Mouse (Mus musculus) kidney, adult 8-10 months (tissue): ENCODE results near the gene Ankrd2.

Source experiments
- DNase-seq, 2 experiments: peaks; one replicate each; pipeline ENCODE4 v3.0.0; 2022

Gene Ankrd2

DNA sequence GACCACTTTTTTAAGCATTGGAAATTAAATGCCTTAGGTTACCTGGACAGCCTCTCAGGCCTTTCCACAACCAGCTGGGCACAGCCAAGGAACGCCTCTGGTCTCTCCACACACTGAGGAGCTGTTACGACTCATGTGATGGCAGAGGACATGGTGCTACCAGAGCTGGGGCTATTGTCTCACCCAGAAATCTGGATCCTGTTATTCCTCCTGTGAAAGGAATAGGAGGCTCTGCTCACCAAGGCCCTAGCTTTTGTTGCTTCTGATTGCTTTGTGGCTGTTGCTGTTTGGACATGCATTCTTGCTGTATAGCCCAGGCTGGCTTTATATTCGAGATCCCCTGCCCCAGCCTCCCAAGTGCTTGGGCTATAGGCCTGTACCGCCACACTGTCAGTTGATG lies 19.5 kb upstream of the Ankrd2 start:
- DNase-seq, result no peak

DNA sequence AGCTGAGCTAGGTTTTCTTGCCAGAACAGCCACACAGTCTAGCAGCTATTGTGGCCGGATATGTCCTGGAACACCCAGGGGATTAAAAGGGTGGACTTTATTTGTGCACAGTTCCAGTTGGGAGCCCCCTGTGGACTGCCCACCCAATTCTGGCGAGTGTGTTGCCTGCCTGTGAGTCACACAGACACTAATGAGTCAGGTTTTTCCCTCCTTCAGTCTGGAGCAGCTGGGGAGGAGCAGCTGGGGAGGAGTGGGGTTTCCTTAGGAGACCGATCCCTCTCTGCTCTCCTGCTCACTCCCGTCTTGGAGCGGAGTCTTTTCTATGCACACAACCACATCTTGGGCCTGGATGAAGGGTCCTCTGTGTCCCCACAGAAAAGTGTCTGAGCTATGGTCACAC lies 19.0 kb upstream of the Ankrd2 start:
- DNase-seq, result no peak

DNA sequence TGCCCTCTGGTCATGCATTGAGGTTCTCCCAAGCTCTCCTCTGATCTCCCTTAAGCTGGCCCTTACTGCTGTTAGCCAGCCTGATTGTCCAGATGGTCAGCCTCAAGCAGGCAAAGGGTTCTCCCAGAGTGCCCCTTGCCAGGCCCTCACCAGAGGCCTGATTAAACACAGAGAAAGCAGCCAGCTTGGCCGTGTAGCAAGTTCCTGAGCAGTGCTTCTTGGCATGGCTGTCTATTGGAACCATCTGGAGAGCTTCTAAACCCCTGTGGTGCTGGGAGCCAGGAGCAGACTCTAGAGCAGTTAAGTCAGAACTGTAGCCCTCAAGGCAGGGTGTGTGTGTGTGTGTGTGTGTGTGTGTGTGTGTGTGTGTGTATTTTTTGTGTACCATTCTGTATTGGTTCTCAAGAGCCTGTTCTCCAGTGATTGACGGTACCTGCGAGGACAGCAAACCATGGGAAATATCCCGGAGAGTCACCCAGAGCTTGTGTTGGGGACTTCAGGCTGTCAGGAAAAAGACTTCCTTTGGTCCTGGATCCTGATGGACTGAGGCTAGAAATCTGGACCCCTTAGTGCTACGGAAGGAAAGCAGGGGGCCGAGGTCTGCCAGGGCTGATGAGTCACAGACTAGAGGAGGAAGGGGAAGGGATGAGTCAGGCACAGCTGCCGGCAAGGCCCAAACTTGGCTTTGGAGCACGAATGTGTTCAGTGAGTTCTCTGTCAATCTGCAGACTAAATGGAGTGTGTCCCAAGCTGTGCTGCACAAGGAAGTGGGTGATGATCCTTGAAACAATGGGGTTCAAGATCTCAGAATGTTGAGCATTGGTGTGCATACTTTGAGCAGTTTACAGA lies 18.2 kb upstream of the Ankrd2 start:
- no peak for DNase-seq

- DNase-seq, result no peak
Observed at GRCm38 (mm10) chr19:42019011-42019522, 16.7 kb upstream of the Ankrd2 start.

GRCm38 (mm10) chr19:42021681-42022541 lies 13.9 kb upstream of the Ankrd2 start:
- no peak for DNase-seq

DNA sequence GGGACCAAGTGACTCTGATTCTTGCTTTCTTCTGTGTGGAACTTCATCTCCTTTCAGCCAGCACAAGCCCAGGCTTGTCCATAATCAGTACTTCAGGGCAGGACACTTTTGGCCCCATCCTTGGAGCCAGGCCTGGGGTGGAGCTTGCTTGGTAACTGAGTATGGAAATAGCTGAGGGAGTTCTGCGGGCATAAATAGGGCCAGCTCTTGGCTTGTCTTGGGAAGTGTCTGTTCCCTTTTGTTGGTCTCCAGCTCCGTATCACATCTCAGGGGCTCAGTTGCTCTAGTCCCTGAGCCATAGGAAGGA lies 13.3 kb upstream of the Ankrd2 start:
- DNase-seq, result no peak

GRCm38 (mm10) chr19:42026158-42026557 lies 9.6 kb upstream of the Ankrd2 start:
- peak; percentile 64 to 88 for DNase-seq

- DNase-seq, result no peak
Observed at GRCm38 (mm10) chr19:42031112-42031511, 4.7 kb upstream of the Ankrd2 start.

GRCm38 (mm10) chr19:42033611-42034010 lies 2.2 kb upstream of the Ankrd2 start:
- no peak for DNase-seq

DNA sequence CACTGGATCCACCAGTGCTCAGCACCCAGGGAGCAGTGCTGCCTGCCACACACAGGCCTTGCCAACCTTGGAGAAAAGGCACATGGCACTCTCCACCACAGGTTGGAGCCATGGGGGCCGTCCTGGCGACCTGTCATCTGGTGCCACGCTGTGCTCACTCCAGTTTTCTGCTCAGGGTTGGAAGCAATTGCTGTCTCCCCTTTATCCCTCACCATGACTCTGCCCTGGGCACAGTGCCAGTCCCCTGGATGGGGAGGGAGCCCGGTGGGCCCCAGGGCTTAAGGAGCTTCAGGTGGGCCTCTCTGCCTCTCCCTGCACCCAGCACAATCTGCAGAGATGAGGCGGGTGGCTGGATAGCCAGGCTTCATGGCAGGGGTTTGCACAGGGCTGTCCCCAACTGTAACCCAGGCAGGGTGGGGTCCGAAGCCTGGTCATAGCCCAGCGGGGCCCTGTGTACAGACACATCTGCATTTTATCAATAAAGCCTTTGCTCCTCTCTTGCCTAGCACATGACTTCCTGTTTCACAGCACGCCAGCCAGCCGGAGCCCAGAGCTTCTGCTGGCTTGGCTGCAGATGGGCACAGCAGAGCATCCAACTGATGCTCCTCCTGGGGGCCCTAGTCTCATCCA lies 1.5 kb upstream of the Ankrd2 start:
- no peak for DNase-seq

DNA sequence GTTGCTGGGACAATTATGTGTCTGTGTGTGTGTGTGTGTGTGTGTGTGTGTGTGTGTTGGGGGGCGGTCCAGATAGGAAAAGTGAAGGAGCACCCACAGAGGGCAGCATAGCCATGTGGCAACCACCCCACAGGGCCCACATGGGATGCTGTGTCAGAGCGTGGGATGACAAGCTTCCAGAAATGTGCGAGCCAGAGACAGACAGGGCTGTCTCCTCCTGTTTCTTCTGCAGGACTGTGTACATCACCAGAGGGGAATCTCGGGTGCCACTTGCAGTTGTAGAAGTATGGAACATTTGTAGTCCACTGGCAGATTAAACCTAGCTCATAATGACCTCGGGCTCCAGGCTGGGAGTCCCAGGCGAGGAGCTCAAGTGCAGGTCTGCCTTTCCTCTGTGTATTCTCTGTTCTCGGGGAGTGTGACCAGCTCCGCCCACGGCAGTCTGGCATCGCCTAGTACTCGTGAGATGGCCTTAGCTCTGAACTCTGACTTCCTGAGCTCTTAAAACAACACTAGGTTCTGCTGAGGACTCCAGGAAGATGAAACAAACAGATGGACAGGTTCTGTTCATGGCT lies 832 bp upstream of the Ankrd2 start:
- no peak for DNase-seq

- DNase-seq, result no peak
Observed at GRCm38 (mm10) chr19:42036357-42036756, 557 bp downstream of the Ankrd2 start.

DNA sequence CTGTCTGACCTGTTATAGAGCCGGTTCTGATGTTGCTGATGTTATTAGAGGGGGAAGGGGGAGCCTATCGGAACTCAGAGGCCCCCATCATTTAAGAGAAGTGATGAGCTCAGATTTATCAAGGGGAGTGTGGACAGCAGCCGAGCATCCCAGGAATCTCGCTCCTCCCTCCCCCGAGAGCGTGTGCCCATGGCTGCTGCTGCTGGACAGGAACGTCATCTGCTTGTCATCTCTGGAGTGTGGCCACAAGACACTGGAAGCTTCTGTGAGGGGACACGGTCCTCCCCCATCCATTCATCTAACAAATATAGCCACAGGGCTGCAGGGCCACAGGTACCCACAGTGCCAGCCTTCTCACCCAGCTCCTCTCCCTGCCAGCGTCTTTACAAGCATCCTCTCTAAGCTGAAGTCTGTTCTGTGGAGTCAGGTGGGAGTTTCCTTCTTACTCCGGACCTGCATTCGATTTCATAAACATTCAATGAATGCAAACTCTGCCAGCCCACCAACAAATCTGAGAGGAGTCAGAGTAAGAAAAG lies 1.4 kb downstream of the Ankrd2 start:
- DNase-seq, result no peak

DNA sequence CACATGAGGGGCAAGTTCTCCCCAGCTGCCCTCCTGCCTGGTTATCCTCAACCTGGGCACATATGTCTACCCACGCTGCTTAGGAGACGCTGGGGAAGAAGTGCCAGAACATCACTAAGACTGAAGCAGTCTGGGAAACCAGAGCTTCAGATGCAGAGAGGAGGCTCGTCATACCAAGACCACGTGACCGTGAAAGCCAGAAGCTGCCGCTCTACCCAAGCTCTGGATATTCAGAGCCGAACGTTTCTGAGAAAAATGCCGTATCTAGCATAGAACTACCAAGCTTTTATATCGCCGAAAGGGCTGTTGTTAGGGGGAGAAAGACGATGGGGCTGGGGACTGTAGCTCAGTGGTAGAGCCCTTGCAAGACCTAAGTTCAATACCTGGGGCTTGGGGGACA lies 2.5 kb downstream of the Ankrd2 start:
- DNase-seq, result no peak

DNA sequence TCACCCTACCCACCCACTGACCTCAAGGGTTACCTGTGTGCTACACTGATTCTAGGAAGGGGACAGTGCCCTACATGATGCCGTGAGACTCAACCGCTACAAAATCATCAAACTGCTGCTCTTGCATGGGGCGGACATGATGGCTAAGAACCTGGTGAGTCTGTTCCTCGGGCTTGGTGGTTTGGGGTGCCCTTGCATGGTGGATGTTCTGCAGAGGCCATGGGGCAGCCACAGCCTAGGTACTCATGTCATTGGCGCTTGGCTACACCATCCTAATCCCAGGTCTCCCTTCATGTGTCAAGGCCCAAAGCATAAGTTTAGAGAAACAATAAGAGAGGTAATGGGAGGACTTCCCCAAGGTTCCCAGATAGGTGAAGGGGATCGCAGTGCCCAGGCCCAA lies 8.2 kb downstream of the Ankrd2 start:
- DNase-seq, result no peak

DNA sequence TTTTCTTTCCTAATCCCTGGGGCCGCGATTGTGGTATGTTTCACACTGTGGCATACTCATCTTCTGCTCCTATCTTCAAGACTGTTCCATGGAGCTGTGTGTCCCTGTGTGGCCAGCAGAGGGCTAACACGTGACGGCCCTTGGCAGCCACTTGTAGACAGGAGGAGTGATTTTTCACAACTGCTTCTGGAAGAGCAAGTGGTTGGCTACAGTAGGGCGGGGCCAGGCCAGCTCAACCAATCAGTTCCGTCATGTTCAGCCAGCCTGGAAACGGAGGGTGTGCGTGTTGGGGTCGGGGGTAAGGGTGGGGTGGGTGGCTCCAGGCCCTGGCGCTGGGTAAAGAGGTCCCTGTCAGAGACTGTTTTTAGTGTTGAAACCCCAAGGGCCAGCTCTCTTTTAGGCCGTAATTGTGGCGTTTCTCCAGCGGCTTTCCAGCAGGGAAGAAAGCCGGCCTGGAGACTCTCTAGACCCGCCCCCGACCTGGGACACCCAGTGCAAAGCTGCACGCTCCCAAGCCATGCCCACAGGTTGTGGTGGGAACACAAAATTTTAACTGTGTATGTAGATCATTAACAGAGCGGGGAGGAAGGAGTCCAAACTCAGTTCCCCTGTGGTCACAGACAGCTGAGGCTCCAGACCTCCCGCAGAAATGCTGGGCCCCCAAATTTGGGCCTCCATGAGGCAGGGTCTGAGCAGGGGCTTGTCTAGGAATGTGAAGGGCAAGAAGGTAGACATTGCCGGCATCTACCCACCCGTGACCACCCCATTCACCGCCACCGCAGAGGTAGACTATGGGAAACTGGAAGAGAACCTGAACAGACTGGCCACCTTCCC lies 9.7 kb downstream of the Ankrd2 start, which contains the start of gene Hoga1:
Gene Hoga1, plus strand, starts transcription at position 342 of the 834 bp plus-strand sequence.
- peak; percentile 93 for DNase-seq

- no peak for DNase-seq
Observed at GRCm38 (mm10) chr19:42050251-42050650, 14.5 kb downstream of the Ankrd2 start.

DNA sequence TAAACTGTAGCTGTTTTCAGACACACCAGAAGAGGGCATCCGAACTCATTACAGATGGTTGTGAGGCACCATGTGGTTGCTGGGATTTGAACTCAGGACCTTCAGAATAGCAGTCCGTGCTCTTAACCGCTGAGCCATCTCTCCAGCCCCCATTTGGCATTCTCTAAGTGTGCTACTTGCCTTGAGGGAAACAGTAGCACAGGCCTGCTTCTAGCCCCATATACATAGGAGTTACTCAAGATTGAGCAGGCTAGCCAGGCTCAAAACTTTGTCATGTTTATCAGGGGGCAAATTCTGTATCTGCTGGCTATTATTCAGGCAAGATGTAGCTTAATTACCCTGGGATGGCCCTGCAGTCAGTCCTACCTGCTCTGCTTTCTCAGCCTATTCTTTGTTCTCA lies 15.6 kb downstream of the Ankrd2 start:
- DNase-seq, result no peak

DNA sequence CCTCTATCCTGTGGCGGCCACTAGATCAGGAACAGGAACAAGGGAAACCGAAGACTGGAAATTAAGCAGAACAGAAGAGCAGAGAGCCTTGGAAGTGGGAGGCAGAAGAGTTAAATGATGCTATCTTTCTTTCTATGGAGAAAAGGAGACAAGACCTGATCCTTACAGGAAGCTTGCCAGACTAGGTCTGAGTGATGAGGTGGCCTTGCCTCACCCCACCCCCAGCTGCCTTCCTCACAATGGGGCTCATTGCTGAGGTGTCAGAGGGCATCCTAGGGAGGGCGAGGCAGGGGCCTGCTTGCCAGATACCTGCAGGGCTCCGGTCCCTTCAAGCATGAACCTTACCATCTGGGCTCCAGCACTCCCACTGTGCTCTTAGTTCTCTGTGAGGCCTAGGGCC lies 16.1 kb downstream of the Ankrd2 start, which contains the start of gene 4933411K16Rik:
Gene 4933411K16Rik, plus strand, starts transcription at position 301 of the 400 bp plus-strand sequence.
- no peak for DNase-seq

DNA sequence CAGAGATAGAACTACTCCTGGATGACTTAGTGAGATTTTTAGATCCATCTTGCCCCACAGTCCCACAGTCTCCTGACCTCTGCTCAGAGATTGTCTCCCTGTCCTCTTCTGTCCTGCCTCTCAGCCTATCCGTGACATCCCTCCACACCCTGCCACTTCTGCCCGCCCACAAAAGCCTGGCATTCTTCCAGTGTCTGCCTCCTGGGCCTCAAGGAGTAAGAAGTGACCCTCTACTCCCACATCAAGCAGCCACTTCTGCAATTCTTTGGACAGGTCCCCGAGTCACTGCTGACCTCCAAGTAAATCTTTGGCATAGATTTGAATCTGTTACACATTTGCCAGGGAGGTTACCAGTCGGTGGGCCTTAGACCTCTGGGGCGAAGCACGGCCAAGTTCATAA lies 18.5 kb downstream of the Ankrd2 start:
- DNase-seq, result peak; percentile 86 to 93

GRCm38 (mm10) chr19:42055881-42056280 lies 20.1 kb downstream of the Ankrd2 start:
- DNase-seq, result no peak
